Mouse (Mus musculus) limb, embryonic 14.5 days (tissue): ENCODE results near the gene Atp6v1fnb. TPM values are rescaled to one million over a fixed set of nuclear protein-coding genes. Genes with fewer than 3 reads are reported as not detected.

Source experiments
- ATAC-seq: fragments of 200-750 bp; cut with Nextera tagmentation; 2 replicates; pipeline ENCODE4 v1.8.0; 2017; ENCODE audit warnings: low read depth, moderate number of reproducible peaks, moderate TSS enrichment; ENCODE audit not compliant: low FRiP score
- DNase-seq: peaks from one replicate; pipeline ENCODE4 v3.0.0-alpha.2; 2015; ENCODE audit warnings: low spot score
- H3K27ac ChIP-seq: fragments of 300-500 bp; sonication (generic); replicated peaks from 2 replicates; pipeline ENCODE4 v1.5.1; 2014; ENCODE audit warnings: low read depth, mild to moderate bottlenecking, low read length, moderate library complexity, mixed read lengths
- H3K27me3 ChIP-seq: fragments of 300-500 bp; sonication (generic); 2 replicates; pipeline ENCODE4 v1.6.1; 2014; ENCODE audit warnings: low read length, mixed read lengths; ENCODE audit not compliant: control insufficient read depth, insufficient read depth
- H3K36me3 ChIP-seq: fragments of 300-500 bp; sonication (generic); 2 replicates; pipeline ENCODE4 v1.6.1; 2014; ENCODE audit warnings: mild to moderate bottlenecking, low read length, moderate library complexity, mixed read lengths; ENCODE audit not compliant: control insufficient read depth, insufficient read depth
- H3K4me1 ChIP-seq: fragments of 300-500 bp; sonication (generic); 2 replicates; pipeline ENCODE4 v1.6.1; 2014; ENCODE audit warnings: antibody characterized with exemption, low read length, mixed read lengths; ENCODE audit not compliant: control insufficient read depth, insufficient read depth
- H3K4me2 ChIP-seq: fragments of 300-500 bp; sonication (generic); replicated peaks from 2 replicates; pipeline ENCODE4 v1.6.1; 2014; ENCODE audit warnings: low read depth, mild to moderate bottlenecking, low read length, moderate library complexity; ENCODE audit not compliant: severe bottlenecking
- H3K4me3 ChIP-seq: fragments of 300-500 bp; sonication (generic); replicated peaks from 2 replicates; pipeline ENCODE4 v1.5.1; 2014; ENCODE audit warnings: low read length
- H3K9ac ChIP-seq: fragments of 300-500 bp; sonication (generic); 2 replicates; pipeline ENCODE4 v1.6.1; 2014; ENCODE audit warnings: mild to moderate bottlenecking, low read depth, low read length, moderate library complexity; ENCODE audit not compliant: severe bottlenecking
- H3K9me3 ChIP-seq: fragments of 300-500 bp; sonication (generic); 2 replicates; pipeline ENCODE4 v1.6.1; 2016; ENCODE audit warnings: low read length; ENCODE audit not compliant: control insufficient read depth
- POLR2A ChIP-seq: fragments of 200-500 bp; IDR thresholded peaks from 2 replicates; pipeline ENCODE4 v1.8.0; 2012; ENCODE audit warnings: inconsistent platforms, mild to moderate bottlenecking, moderate library complexity, borderline replicate concordance; ENCODE audit not compliant: insufficient read depth, insufficient read length; ENCODE audit errors: extremely low read depth
- WGBS: fragments of 180-500 bp; shearing (Covaris S2); extraction: QIAGEN DNeasy Blood & Tissue Kit; methylation state at CpG from one replicate; pipeline ENCODE4 v1.1.7; 2014; 5-methylcytosine and 5-hydroxymethylcytosine counted together
- polyA plus RNA-seq, 2 experiments: library from polyadenylated mRNA; depleted of rRNA in 1 of 2; stranded (reverse) in 1 of 2; unstranded in 1 of 2; fragments of >200 nt; fragmentation: Nextera tagmentation in 1 of 2; extraction: Ambion mirVana in 1 of 2; gene quantifications; 2 replicates each; pipeline versions ENCODE4 v1.2.1 to v1.2.3; 2012 to 2014

Atp6v1fnb gene
- polyA plus RNA-seq, 2 experiments, result not detected

DNA sequence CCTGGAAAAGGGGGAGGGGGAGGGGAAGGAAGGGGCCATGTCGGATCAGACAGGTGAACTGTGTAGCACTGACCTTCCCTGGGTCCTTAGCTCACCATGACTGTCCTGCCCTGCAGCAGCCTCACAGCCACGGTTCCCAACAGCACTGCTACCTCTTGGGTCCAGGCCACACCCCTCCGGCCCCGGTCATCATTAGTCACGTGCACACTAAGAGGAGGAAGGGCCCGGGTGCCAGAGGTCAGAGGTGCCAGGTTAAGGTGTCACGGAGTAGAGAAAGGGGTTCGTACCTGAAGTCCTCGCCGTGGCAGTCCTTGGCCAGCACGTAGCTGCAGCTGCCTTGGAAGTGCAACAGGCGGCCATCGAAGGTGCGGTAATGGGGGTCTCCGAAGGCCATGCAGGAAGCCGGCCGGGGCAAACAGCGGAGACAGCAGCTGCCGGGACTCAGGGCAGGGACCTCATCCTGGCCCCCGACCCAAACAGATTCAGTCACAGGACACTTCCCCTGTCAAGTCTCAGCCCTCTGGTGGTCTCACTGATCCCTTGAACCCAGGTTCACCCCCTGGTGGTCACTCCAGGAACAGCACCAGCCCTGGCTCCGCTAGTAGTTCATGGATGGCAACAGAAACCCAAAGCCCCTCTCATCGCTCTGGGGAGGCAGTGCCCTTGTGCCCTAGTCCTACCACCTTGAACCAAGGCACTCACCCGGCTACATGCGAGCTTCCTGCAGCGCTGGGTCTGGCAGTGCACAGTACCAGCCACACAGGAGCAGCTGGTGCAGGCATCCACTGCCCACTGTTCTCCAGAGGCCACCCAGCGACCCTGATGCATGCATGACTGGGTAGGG, 13.7 kb downstream of the Atp6v1fnb start:
- Histone ChIP-seq H3K36me3 (0 out of 2 replicates have a peak, but pooled peaks cover 23% of the 10 kb centered on the region), H3K9me3 (no peaks in the 10 kb centered on the region), H3K27ac (no peak overlapping the region), H3K4me3 (peak overlapping the region; percentile 28), H3K27me3 (no peaks in the 10 kb centered on the region), H3K9ac (peak overlapping the region; percentile 31; the same call in 1 of the 2 replicates), H3K4me2 (peak overlapping the region; percentile 52), H3K4me1 (peaks cover 4% of the 10 kb centered on the region; the same call in 1 of the 2 replicates)
- 0 out of 2 replicates have a peak, but pooled peaks have one; percentile 13 for TF ChIP-seq POLR2A
- DNase-seq, result peak; percentile 76
- peak; percentile 65 for ATAC-seq
- 16% methylated on average over 26 of the region's 26 CpGs for WGBS

DNA sequence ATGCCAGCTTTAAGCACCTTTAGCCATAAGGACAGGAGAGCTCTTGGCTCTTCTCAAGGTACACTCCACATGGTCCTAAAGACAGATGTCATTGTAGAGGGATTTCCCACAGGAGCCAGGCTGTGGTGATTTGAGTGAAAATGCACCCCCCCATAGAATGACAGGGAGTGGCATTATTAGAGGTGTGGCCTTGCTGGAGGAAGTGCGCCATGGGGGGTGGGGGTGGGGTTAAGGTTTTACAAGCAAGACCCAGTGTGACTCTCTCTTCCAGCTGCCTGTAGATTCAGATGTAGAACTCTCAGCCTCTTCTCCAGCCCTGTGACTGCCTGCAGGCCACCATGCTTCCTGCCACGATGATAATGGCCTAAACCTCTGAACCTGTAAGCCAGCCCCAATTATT, 14.7 kb downstream of the Atp6v1fnb start:
- no peak for ATAC-seq
- H3K4me3 ChIP-seq, result no peak overlapping the region
- 0 out of 2 replicates have a peak, but pooled peaks cover 26% of the 10 kb centered on the region for H3K36me3 ChIP-seq

DNA sequence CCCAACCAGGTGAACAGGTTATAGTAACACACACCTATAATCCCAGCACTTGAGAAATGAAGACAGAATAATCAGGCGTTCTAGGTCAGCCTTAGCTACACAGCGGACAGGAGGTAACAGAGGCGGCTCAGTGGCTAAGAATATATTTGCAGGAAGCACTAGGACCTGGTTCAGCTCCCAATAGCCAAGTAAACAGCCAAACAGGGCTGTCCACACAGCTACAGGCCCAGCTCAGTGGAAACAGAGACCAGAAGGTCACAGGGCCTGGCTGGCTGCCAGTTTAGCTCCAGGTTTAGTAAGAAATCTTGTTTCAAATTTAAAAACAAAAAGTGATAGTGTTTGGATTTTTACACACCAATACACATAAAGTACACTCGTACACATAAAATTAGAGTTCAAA, 22.9 kb downstream of the Atp6v1fnb start:
- Histone ChIP-seq H3K27ac (no peak overlapping the region), H3K4me1 (no peaks in the 10 kb centered on the region), H3K9ac (no peak overlapping the region), H3K27me3 (no peaks in the 10 kb centered on the region), H3K36me3 (peaks cover 47% of the 10 kb centered on the region; the same call in 1 of the 2 replicates), H3K4me3 (no peak overlapping the region), H3K9me3 (no peaks in the 10 kb centered on the region), H3K4me2 (no peak overlapping the region)
- 80% methylated on average over 4 of the region's 4 CpGs for WGBS
- DNase-seq (no peak), ATAC-seq (no peak)
- TF ChIP-seq POLR2A, result no peak

More for the DNA sequence above, 14.7 kb downstream of the Atp6v1fnb start:
- WGBS, result 25% methylated on average over 2 of the region's 2 CpGs
- H3K4me2 ChIP-seq, result no peak overlapping the region
- no peaks in the 10 kb centered on the region for H3K9me3 ChIP-seq
- H3K27ac ChIP-seq, result no peak overlapping the region
- H3K27me3 ChIP-seq, result no peaks in the 10 kb centered on the region
- no peak for DNase-seq
- peaks cover 4% of the 10 kb centered on the region; the same call in 1 of the 2 replicates for H3K4me1 ChIP-seq
- no peak for TF ChIP-seq POLR2A
- H3K9ac ChIP-seq, result no peak overlapping the region

DNA sequence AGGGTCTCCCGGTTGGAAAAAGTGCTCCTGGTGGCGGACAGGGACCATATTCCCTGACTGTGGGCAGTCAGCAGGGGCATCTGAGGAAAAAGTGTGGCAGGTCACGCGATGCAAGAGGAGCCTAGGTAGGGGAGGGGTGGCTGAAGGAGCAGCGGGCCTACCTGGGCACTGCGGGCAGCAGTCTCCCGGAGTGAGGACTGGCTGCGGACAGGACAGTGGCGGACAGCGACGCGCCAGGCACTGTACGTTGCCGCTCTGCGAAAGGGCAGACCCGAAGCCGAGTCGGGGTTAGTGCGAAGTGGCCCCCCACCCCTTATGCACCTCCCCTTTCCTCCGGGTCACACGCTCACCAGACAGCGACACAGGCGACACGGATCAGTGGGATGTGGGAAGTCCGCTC, 25.0 kb downstream of the Atp6v1fnb start:
- H3K4me3 ChIP-seq, result no peak overlapping the region
- ATAC-seq (no peak), DNase-seq (no peak)
- peaks cover 44% of the 10 kb centered on the region for H3K36me3 ChIP-seq
- H3K9ac ChIP-seq, result no peak overlapping the region
- no peak for TF ChIP-seq POLR2A
- no peaks in the 10 kb centered on the region for H3K27me3 ChIP-seq
- H3K9me3 ChIP-seq, result no peaks in the 10 kb centered on the region
- 33% methylated on average over 23 of the region's 25 CpGs for WGBS
- no peaks in the 10 kb centered on the region for H3K4me1 ChIP-seq
- H3K27ac ChIP-seq, result no peak overlapping the region
- H3K4me2 ChIP-seq, result no peak overlapping the region

DNA sequence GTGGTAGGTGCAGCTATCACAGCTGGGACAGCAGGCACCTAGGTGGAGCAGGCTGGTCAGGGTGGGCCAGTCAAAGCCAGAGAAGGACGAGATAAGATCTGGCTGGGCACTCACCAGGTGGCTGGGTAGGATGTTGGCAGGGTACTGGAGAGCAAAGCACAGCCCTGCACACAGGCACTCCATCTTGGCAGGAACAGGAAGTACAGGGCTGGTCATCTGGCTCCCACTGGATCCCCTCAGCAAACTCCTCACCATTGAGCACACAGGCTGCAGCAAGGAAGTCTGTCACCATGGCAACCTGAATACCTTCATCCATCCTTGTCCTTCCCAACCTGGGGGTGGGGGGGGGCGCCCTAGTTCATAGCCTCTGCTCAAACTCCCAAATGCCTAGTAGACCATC, 26.6 kb downstream of the Atp6v1fnb start:
- 65% methylated on average over 2 of the region's 2 CpGs for WGBS
- H3K4me1 ChIP-seq, result no peaks in the 10 kb centered on the region
- H3K9me3 ChIP-seq, result no peaks in the 10 kb centered on the region
- H3K4me3 ChIP-seq, result no peak overlapping the region
- H3K4me2 ChIP-seq, result no peak overlapping the region
- DNase-seq (no peak), ATAC-seq (no peak)
- H3K27me3 ChIP-seq, result no peaks in the 10 kb centered on the region
- H3K36me3 ChIP-seq, result peaks cover 39% of the 10 kb centered on the region
- no peak overlapping the region for H3K9ac ChIP-seq
- H3K27ac ChIP-seq, result no peak overlapping the region
- TF ChIP-seq POLR2A, result no peak
